Mouse (Mus musculus) heart, embryonic 14.5 days (tissue): ENCODE measurements around the gene Tmem9. TPM values are rescaled to one million over a fixed set of nuclear protein-coding genes. Genes with fewer than 3 reads are reported as not detected.

Source experiments
- ATAC-seq: fragments of 200-750 bp; cut with Nextera tagmentation; 2 replicates; pipeline ENCODE4 v1.8.0; 2017; ENCODE audit warnings: low read depth, moderate TSS enrichment; ENCODE audit not compliant: insufficient number of reproducible peaks, insufficient read depth, low FRiP score
- H3K27ac ChIP-seq, 2 experiments: fragments of 200-500 bp in 1 of 2; fragments of 300-500 bp in 1 of 2; sonication (generic) in 1 of 2; replicated peaks in 1 of 2; 2 replicates each; pipeline ENCODE4 v1.5.1; 2012 to 2014; ENCODE audit warnings: low read depth in 2 of 2, low read length in 2 of 2, control low read depth in 1 of 2, mild to moderate bottlenecking in 1 of 2, mixed read lengths in 1 of 2; ENCODE audit not compliant: control insufficient read depth in 1 of 2, insufficient read depth in 1 of 2
- H3K27me3 ChIP-seq: fragments of 300-500 bp; sonication (generic); 2 replicates; pipeline ENCODE4 v1.6.1; 2014; ENCODE audit warnings: mild to moderate bottlenecking, low read length, control low read depth; ENCODE audit not compliant: control insufficient read depth, insufficient read depth
- H3K36me3 ChIP-seq: fragments of 300-500 bp; sonication (generic); 2 replicates; pipeline ENCODE4 v1.6.1; 2014; ENCODE audit warnings: mild to moderate bottlenecking, control low read depth, low read length, mixed read lengths; ENCODE audit not compliant: control insufficient read depth, insufficient read depth
- H3K4me1 ChIP-seq, 2 experiments: fragments of 200-500 bp in 1 of 2; fragments of 300-500 bp in 1 of 2; sonication (generic) in 1 of 2; 2 replicates each; pipeline ENCODE4 v1.6.1; 2012 to 2014; ENCODE audit warnings: low read length in 2 of 2, control low read depth in 1 of 2, mixed read lengths in 1 of 2; ENCODE audit not compliant: control insufficient read depth in 2 of 2, insufficient read depth in 2 of 2
- H3K4me2 ChIP-seq: fragments of 300-500 bp; sonication (generic); 2 replicates; pipeline ENCODE4 v1.6.1; 2014; ENCODE audit warnings: mild to moderate bottlenecking, low read length
- H3K4me3 ChIP-seq, 2 experiments: fragments of 200-500 bp in 1 of 2; fragments of 300-500 bp in 1 of 2; sonication (generic) in 1 of 2; 2 replicates each; pipeline ENCODE4 v1.5.1; 2012 to 2014; ENCODE audit warnings: low read length in 2 of 2, mild to moderate bottlenecking in 2 of 2, control low read depth in 1 of 2, low read depth in 1 of 2, moderate library complexity in 1 of 2; ENCODE audit not compliant: control insufficient read depth in 1 of 2, insufficient read depth in 1 of 2
- H3K9ac ChIP-seq: fragments of 300-500 bp; sonication (generic); 2 replicates; pipeline ENCODE4 v1.6.1; 2014; ENCODE audit warnings: mild to moderate bottlenecking, low read length
- H3K9me3 ChIP-seq: fragments of 300-500 bp; sonication (generic); 2 replicates; pipeline ENCODE4 v1.6.1; 2016; ENCODE audit warnings: low read length, control low read depth; ENCODE audit not compliant: control insufficient read depth
- WGBS: fragments of 180-500 bp; shearing (Covaris S2); extraction: QIAGEN DNeasy Blood & Tissue Kit; methylation state at CpG from one replicate; pipeline ENCODE4 v1.1.7; 2014; 5-methylcytosine and 5-hydroxymethylcytosine counted together
- polyA plus RNA-seq: library from polyadenylated mRNA; unstranded; fragments of >200 nt; fragmentation: Nextera tagmentation; extraction: Ambion mirVana; gene quantifications from 2 replicates; pipeline ENCODE4 v1.2.1, GENCODE M21; 2014

Tmem9 gene
- polyA plus RNA-seq, 1 experiment from 2014 or later: 82.2 TPM

GRCm38 (mm10) chr1:135984105-135984504 lies 23.8 kb upstream of the Tmem9 start:
- no peak overlapping the region for H3K4me3 ChIP-seq
- no peaks in the 10 kb centered on the region for H3K27me3 ChIP-seq
- H3K4me1 ChIP-seq: no peaks in the 10 kb centered on the region; a peak in 1 of 4 replicates
- H3K9me3 ChIP-seq: no peaks in the 10 kb centered on the region
- no peak overlapping the region for H3K4me2 ChIP-seq
- no peak overlapping the region for H3K9ac ChIP-seq
- no peaks in the 10 kb centered on the region for H3K36me3 ChIP-seq
- H3K27ac ChIP-seq: no peak overlapping the region
- ATAC-seq: no peak
- 31% methylated on average over 5 of the region's 5 CpGs for WGBS

DNA sequence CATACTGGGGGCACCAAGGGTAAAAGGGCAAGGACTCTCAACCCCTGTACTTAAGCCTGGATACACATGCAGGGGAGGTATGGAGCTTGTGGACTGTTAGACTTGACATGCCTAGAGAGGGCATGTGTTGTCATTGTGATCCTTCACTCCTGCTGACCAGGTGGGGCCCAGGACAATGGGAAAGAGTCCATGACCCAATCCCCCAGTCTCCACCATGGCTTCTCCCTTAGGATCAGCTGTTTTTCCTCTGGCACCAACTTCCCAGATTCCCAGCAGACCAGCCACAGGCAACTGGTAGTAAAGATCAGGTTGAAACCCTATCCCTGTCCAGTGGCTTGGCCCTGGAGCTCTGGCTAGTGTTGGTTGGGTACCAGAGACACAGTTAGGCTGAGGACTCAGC lies 18.1 kb upstream of the Tmem9 start:
- no peak overlapping the region for H3K27ac ChIP-seq
- H3K4me3 ChIP-seq: no peak overlapping the region
- no peaks in the 10 kb centered on the region for H3K36me3 ChIP-seq
- no peaks in the 10 kb centered on the region for H3K27me3 ChIP-seq
- H3K4me1 ChIP-seq: peaks cover 4% of the 10 kb centered on the region in 2 experiments; a peak in 2 of 4 replicates
- no peaks in the 10 kb centered on the region for H3K9me3 ChIP-seq
- no peak for ATAC-seq
- H3K4me2 ChIP-seq: no peak overlapping the region
- no peak overlapping the region for H3K9ac ChIP-seq

- 62% methylated on average over 4 of the region's 4 CpGs for WGBS
- Histone ChIP-seq H3K27ac (no peak overlapping the region), H3K27me3 (no peaks in the 10 kb centered on the region), H3K4me1 (peaks cover 4% of the 10 kb centered on the region in 2 experiments; a peak in 2 of 4 replicates), H3K4me3 (no peak overlapping the region), H3K9ac (no peak overlapping the region), H3K36me3 (no peaks in the 10 kb centered on the region), H3K4me2 (no peak overlapping the region), H3K9me3 (no peaks in the 10 kb centered on the region)
- no peak for ATAC-seq
Observed at GRCm38 (mm10) chr1:135993470-135993869, 14.5 kb upstream of the Tmem9 start.

DNA sequence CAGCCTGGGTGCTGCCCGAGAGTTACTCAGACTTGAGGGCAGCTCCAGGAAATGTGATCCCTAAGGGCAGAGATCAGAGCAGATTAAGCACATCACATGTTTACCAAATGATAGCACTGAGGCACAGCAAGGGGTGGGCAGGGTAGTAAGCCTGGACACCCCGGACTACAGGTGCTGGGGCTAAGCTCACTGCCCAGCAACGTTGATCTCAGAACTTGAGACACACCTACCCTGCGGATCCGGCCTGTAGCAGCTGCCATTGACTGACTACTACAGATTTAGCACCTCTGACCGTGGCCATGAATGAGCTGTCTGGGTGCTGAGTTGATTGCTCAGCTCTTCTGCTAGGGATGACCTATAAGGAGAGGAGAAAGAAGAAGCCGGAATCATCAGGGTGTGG lies 10.4 kb upstream of the Tmem9 start:
- no peaks in the 10 kb centered on the region for H3K36me3 ChIP-seq
- H3K4me2 ChIP-seq: no peak overlapping the region
- ATAC-seq: no peak
- no peak overlapping the region for H3K9ac ChIP-seq
- H3K27me3 ChIP-seq: no peaks in the 10 kb centered on the region
- 55% methylated on average over 7 of the region's 7 CpGs for WGBS
- H3K4me1 ChIP-seq: peaks cover 6 to 10% of the 10 kb centered on the region in 2 experiments; a peak in 3 of 4 replicates
- no peak overlapping the region for H3K27ac ChIP-seq
- H3K9me3 ChIP-seq: peaks cover 3% of the 10 kb centered on the region; the same call in 1 of the 2 replicates
- no peak overlapping the region for H3K4me3 ChIP-seq

DNA sequence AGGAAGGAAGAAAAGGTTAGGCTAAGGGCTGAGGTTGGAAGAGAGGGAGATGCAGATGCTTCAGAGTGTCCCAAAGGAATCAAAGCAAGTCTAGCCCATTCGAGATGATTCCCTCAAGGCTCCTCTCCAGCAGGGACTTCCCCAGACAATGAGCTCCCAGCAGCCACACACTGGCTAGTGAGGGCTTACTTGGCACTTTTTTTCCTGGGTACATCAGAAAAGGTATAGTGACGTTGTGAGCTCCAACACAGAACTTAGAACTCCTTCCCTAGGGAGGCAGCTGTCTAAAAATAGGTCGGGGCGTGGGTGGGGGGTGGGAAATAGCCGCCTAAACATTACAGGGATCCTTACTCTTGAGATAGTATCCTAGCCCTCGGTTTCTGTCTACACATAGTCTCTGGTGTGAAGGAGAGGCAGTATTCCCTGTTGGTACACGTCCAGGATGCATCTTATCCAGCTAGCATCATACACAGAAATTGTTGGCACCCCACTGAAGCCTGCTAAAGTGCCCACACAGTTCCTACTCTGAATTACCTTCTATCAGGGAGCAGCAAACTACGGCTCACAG lies 8.1 kb upstream of the Tmem9 start:
- 33% methylated on average over 8 of the region's 8 CpGs for WGBS
- H3K4me3 ChIP-seq: no peak overlapping the region
- H3K9ac ChIP-seq: no peak overlapping the region
- H3K36me3 ChIP-seq: no peaks in the 10 kb centered on the region
- no peak overlapping the region for H3K27ac ChIP-seq
- peaks cover 2 to 6% of the 10 kb centered on the region in 2 experiments; a peak in 3 of 4 replicates for H3K4me1 ChIP-seq
- no peak overlapping the region for H3K4me2 ChIP-seq
- H3K27me3 ChIP-seq: no peaks in the 10 kb centered on the region
- no peak for ATAC-seq
- H3K9me3 ChIP-seq: peaks cover 3% of the 10 kb centered on the region; the same call in 1 of the 2 replicates

DNA sequence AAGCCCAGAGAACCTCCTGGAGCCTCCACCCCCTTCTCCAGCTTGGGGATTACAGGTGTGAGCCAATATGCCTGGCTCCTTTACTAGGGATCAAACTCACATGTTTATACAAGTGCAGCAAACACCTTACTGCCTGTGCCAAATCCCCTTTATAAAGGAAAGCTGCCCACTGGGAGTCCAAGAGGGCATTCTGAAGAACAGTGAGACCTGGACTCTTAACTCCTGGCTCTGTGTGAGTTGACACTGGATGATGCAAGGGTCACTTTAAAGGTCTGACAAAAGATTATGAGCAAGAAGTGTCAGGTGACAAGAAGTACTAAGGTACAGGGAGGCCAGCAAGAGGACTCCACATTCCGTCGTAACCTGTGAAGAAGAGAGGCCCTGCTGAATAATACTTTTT lies 6.5 kb upstream of the Tmem9 start:
- Histone ChIP-seq H3K36me3 (no peaks in the 10 kb centered on the region), H3K4me3 (no peak overlapping the region), H3K27me3 (0 out of 2 replicates have a peak, but pooled peaks cover 4% of the 10 kb centered on the region), H3K9ac (no peak overlapping the region), H3K9me3 (peaks cover 3% of the 10 kb centered on the region; the same call in 1 of the 2 replicates), H3K27ac (no peak overlapping the region), H3K4me1 (peaks cover 2 to 6% of the 10 kb centered on the region in 2 experiments; a peak in 3 of 4 replicates), H3K4me2 (no peak overlapping the region)
- WGBS: 79% methylated on average over 2 of the region's 2 CpGs
- ATAC-seq: no peak

DNA sequence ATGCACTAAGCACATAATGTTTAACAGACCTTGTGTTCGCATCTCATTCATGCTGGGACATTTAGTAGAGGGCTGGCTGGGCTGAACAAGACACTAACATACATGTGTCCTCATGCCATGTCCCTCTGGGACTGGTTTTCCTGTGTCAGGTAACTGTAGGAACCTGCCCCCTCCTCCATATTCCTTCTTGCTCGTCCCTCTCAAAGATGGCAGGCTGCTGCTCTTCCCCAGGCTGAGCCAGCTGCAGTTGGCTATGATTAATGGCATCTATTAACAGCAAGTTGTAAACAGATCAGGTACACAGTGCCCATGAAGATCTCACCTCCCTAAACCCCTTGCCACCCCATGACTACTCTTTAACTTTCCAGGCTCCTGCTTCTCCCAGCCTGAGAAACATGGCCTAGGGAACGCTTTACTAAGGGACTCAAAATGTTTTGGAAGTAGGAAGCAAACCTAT lies 1.6 kb upstream of the Tmem9 start, which contains the start of gene Igfn1:
Igfn1 (minus strand) TSS at position 51 of the 457 bp plus-strand sequence.
- H3K36me3 ChIP-seq: no peaks in the 10 kb centered on the region
- 0 out of 2 replicates have a peak, but pooled peaks cover 4% of the 10 kb centered on the region for H3K27me3 ChIP-seq
- H3K4me1 ChIP-seq: peaks cover 5% of the 10 kb centered on the region in 2 experiments; a peak in 3 of 4 replicates
- WGBS: 91% methylated on average over 3 of the region's 3 CpGs
- peak within 1 kb of the TSS; percentile 93 for H3K4me2 ChIP-seq
- peak within 1 kb of the TSS; percentile 66 for H3K9ac ChIP-seq
- H3K27ac ChIP-seq: no peak within 1 kb of the TSS
- H3K9me3 ChIP-seq: peaks cover 3% of the 10 kb centered on the region; the same call in 1 of the 2 replicates
- ATAC-seq: no peak
- peak within 1 kb of the TSS in 1 of 2 experiments; percentile 56; a peak in 2 of 4 replicates for H3K4me3 ChIP-seq
